Mouse (Mus musculus) E14TG2a.4 (cell line): ENCODE data around the gene Pvr.

Source experiments
- H3K27me3 ChIP-seq: 2 replicates; pipeline ENCODE4 v1.6.1; 2014; ENCODE audit warnings: low read length, control low read depth; ENCODE audit not compliant: insufficient read depth
- H3K36me3 ChIP-seq: 2 replicates; pipeline ENCODE4 v1.6.1; 2014; ENCODE audit warnings: low read length, control low read depth; ENCODE audit not compliant: insufficient read depth
- H3K4me1 ChIP-seq: replicated peaks from 2 replicates; pipeline ENCODE4 v1.6.1; 2014; ENCODE audit warnings: low read depth, low read length, control low read depth
- H3K4me3 ChIP-seq: replicated peaks from 2 replicates; pipeline ENCODE4 v1.5.1; 2014; ENCODE audit warnings: mild to moderate bottlenecking, low read length
- H3K9me3 ChIP-seq: 2 replicates; pipeline ENCODE4 v1.6.1; 2014; ENCODE audit warnings: low read length, control low read depth
- CTCF ChIP-seq: conservative IDR thresholded peaks from 2 replicates; pipeline ENCODE4 v1.5.1; 2014; ENCODE audit warnings: low read length
- NANOG ChIP-seq: IDR thresholded peaks from 2 replicates; pipeline ENCODE4 v1.6.1; 2014; ENCODE audit warnings: borderline replicate concordance, low read length, mixed read lengths
- POU5F1 ChIP-seq: IDR thresholded peaks from 2 replicates; pipeline ENCODE4 v1.6.1; 2014; ENCODE audit warnings: low read length, borderline replicate concordance

Pvr gene

GRCm38 (mm10) chr7:19926849-19927480 lies 6.0 kb upstream of the Pvr start:
- Histone ChIP-seq H3K4me1 (peaks cover 72% of the 10 kb centered on the region), H3K9me3 (no peaks in the 10 kb centered on the region), H3K4me3 (no peak overlapping the region), H3K27me3 (no peaks in the 10 kb centered on the region), H3K36me3 (no peaks in the 10 kb centered on the region)
- TF ChIP-seq POU5F1 = no peak
- TF ChIP-seq CTCF = no peak
- TF ChIP-seq NANOG = no peak

DNA sequence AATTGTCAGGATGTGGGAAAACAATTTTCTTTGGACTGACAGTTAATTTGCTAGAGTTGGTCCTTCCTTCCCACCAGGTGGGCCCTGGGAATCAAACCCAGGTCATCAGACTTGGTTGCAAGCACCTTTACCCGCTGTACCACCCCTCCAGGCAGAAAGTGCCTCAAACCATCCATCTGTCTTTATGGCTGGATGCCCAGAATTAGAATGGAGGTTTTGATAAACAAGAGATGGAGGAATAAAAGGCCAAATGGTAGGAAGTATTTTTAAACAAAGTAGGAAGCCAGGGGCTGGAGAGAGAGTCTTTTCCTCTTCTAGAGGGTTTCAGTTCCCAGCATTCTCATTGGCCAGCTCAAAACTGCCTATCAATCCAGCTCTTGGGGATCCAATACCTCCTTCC lies 4.4 kb upstream of the Pvr start:
- no peak for TF ChIP-seq CTCF
- TF ChIP-seq NANOG = no peak
- no peak for TF ChIP-seq POU5F1
- H3K9me3 ChIP-seq = no peaks in the 10 kb centered on the region
- H3K27me3 ChIP-seq = no peaks in the 10 kb centered on the region
- H3K4me3 ChIP-seq = no peak overlapping the region
- no peaks in the 10 kb centered on the region for H3K36me3 ChIP-seq
- peaks cover 68% of the 10 kb centered on the region for H3K4me1 ChIP-seq

DNA sequence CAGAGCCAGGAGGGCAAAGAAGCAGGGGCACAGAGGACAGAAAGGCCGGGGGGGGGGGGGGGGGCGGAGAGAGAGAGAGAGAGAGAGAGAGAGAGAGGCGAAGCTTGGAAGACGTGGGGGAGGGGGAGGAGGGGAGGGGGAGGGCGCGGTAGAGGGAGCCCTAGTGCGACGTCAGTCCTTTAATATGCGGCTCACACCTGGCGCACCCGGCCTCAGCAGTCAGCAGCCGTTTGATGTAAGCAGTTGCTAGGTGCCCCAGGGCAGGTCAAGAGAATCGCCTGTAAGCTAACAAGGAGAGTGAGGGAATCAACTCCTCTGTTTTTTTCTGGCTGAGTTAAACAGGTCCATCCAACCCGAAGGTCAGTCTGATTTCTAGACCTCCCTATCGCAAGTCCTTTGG lies 2.8 kb upstream of the Pvr start:
- Histone ChIP-seq H3K27me3 (no peaks in the 10 kb centered on the region), H3K36me3 (peaks cover 5% of the 10 kb centered on the region), H3K4me1 (peaks cover 63% of the 10 kb centered on the region), H3K4me3 (no peak overlapping the region), H3K9me3 (no peaks in the 10 kb centered on the region)
- TF ChIP-seq NANOG = no peak
- TF ChIP-seq POU5F1 = no peak
- no peak for TF ChIP-seq CTCF

- TF ChIP-seq NANOG = no peak
- no peak for TF ChIP-seq POU5F1
- H3K9me3 ChIP-seq = no peaks in the 10 kb centered on the region
- H3K4me3 ChIP-seq = no peak overlapping the region
- peaks cover 10% of the 10 kb centered on the region for H3K36me3 ChIP-seq
- H3K27me3 ChIP-seq = no peaks in the 10 kb centered on the region
- H3K4me1 ChIP-seq = peaks cover 59% of the 10 kb centered on the region
Measured at GRCm38 (mm10) chr7:19923354-19923753, 2.4 kb upstream of the Pvr start.

- Histone ChIP-seq H3K4me1 (peaks cover 53% of the 10 kb centered on the region), H3K4me3 (peak overlapping the region; percentile 83), H3K36me3 (peaks cover 41% of the 10 kb centered on the region), H3K9me3 (no peaks in the 10 kb centered on the region), H3K27me3 (no peaks in the 10 kb centered on the region)
- no peak for TF ChIP-seq POU5F1
- TF ChIP-seq CTCF = no peak
- TF ChIP-seq NANOG = no peak
Measured at GRCm38 (mm10) chr7:19920166-19920505, 824 bp downstream of the Pvr start.

DNA sequence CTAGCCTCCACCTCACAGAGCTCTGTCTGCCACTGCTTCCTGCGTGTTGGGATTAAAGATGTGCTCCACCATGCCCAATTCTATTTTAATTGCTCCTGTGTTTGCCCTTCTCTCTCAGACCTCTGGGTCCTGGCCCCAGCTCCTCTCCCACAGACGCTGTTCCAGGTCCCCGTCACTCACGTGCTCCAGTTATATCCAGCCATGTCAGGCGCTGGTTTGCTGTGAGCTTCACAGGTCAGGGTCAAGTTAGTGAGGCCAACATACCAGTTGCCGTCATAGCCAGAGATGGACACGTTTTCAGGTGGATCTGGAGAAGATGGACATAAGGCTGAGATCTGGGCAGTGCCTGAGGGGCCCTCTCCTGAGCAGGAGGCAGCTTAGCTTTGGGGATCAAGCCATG lies 6.4 kb downstream of the Pvr start:
- Histone ChIP-seq H3K4me3 (no peak overlapping the region), H3K4me1 (peaks cover 52% of the 10 kb centered on the region), H3K36me3 (peaks cover 93% of the 10 kb centered on the region), H3K27me3 (no peaks in the 10 kb centered on the region), H3K9me3 (peaks cover 3% of the 10 kb centered on the region; the same call in 1 of the 2 replicates)
- TF ChIP-seq CTCF = no peak
- no peak for TF ChIP-seq NANOG
- no peak for TF ChIP-seq POU5F1

GRCm38 (mm10) chr7:19911695-19912524 lies 9.1 kb downstream of the Pvr start:
- TF ChIP-seq POU5F1 (no peak), CTCF (no peak), NANOG (no peak)
- H3K4me3 ChIP-seq = no peak overlapping the region
- H3K9me3 ChIP-seq = peaks cover 14% of the 10 kb centered on the region
- peaks cover 48% of the 10 kb centered on the region for H3K4me1 ChIP-seq
- H3K36me3 ChIP-seq = peaks cover 87% of the 10 kb centered on the region
- no peaks in the 10 kb centered on the region for H3K27me3 ChIP-seq

- peaks cover 85% of the 10 kb centered on the region for H3K36me3 ChIP-seq
- no peak overlapping the region for H3K4me3 ChIP-seq
- H3K9me3 ChIP-seq = peaks cover 14% of the 10 kb centered on the region
- H3K4me1 ChIP-seq = peaks cover 42% of the 10 kb centered on the region
- no peak for TF ChIP-seq NANOG
- no peak for TF ChIP-seq POU5F1
- TF ChIP-seq CTCF = no peak
- no peaks in the 10 kb centered on the region for H3K27me3 ChIP-seq
Measured at GRCm38 (mm10) chr7:19911292-19911658, 9.7 kb downstream of the Pvr start.
